Mouse (Mus musculus) heart, adult 11 months (tissue): ENCODE results near the gene Uap1l1.

ENCODE experiments used
- DNase-seq: peaks from one replicate; pipeline ENCODE4 v3.0.0; 2022

Gene Uap1l1

DNA sequence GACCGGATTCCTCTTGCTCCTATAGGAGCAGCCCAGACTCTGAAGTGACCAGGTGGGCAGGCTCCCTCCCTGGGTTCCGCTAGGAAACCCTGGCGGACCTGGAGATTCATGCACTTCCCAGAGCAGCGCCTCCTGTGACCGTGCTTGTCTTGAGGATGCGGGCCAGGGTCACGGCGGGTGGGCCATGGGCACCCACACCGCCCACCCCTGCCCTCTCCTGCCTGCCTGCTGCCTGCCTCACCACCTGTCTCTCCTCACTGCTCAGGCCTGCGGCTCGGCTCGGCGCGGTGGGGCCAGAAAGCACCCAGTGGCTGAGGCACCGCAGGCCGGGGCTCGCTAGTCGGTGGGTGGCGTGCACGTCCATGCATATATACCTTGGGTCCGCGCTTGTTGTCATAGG is 54.5 kb downstream of the Uap1l1 start:
- DNase-seq, result peak; percentile 80

- DNase-seq, result peak; percentile 71
These were observed 55.3 kb downstream of the Uap1l1 start for GRCm38 (mm10) chr2:25310180-25310579.
